Mouse (Mus musculus) heart, adult 9 months (tissue): Measurements from ENCODE around the gene Chd4.
A peak's percentile ranks its signal among the peaks of the same experiment; 100 is the strongest.
"Not testable (repeated sequence)": the region's sequence is repeated elsewhere in the genome, so short reads cannot be mapped to it uniquely, and the experiment has no call there.

Source experiments
- DNase-seq, 2 experiments: peaks; one replicate each; pipeline ENCODE4 v3.0.0; 2022; ENCODE audit warnings: low spot score in 2 of 2

The Chd4 gene

DNA sequence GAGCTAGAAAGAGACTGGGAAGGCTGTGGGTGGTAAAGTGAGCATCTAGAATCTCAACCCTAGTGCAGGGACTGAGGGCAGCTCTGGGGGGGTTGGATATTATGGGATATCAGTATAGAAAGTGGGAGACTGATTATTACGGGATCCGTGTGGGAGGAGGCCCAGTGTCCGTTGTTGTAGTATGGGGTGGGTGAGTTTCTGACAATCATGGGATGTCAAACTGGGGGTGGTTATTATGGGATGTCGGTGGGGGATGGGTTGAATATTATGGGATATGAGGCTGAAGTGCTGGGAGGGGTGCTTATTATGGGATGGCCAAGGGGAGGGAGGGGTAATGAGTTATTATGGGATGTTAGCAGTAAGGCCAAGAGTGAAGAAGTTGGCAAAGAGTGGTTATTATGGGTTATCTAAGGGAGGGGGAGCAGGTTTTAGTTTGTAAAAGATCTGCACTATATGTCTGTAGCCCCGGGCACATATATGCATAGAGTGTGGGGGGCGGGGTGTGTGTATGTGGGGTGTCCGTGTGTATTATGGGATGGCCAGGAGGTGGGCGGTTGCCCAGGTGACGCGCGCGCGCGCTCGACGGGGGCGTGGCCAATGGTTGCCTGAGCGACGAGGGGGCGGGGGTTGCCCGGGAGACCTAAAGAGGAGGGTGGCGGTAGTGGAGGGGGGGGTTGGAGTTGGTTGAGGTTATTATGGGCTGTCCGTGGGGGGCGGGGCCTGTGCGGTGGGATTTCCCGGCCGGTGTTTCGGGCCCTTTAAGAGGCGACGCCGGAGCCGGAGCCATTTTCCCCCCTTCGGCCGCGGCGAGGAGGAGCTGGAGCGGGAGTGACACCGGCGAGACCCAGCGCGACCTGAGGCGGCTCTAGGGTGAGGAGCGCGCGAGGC lies at the start of gene Chd4:
Gene Chd4, plus strand, starts transcription at position 591 of the 888 bp plus-strand sequence.
- DNase-seq, result peak; percentile 89 to 90

DNA sequence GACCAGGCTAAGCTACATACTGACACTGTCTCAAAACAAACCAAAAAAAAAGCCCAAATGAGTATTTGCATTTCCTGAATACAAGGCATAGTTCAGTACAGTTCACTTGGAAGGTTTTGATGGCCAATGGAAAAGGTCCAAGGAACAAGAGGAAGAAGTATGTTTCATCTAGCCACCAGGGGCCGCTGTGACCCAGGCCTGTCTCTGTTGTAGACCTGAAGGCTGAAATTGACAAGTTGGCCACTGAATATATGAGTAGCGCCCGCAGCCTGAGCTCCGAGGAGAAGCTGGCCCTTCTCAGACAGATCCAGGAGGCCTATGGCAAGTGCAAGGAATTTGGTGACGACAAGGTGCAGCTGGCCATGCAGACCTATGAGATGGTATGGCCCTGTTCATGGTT lies 49.1 kb upstream of the Chd4 start:
- peak; percentile 42 to 74 for DNase-seq

DNA sequence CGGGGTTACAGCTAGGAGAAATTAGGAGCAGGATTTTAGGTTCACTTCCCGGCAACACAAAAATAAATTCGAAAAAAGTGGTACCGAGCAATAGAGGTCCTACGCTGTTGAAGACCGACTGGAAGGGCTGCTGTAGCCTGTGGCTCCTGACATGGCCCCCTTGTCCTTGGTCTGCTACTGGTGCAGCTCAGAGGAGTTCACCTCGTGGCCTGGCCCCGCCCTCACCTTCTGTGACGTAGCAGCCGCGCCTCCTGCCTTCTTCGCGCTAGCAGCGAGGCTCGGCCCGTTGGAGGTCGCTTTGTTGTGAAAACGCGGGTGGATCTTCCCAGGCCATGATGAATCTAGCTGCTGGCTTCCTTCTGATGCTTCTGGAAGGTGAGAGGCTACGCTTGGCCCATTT lies 46.1 kb upstream of the Chd4 start, which contains the start of gene Acrbp:
Gene Acrbp, plus strand, starts transcription at position 12 of the 400 bp plus-strand sequence.
- no peak for DNase-seq

DNA sequence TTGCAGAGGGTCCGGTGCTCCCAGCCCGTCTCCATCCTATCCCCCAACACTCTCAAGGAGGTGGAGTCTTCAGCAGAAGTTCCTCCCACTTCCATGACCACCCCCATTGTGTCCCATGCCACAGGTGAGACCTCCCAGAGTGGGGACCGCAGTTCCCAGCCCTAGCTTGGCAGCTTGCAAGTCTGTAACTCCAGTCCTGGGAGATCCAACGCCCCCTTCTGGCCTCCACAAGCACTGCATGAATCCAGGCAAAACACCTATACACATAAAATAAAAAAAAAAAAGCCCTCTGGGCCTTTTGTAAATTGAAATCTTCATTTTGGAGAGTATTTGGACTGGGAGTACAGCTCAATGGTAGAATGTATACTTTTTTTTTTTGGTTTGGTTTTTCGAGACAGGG lies 44.5 kb upstream of the Chd4 start:
- DNase-seq, result no peak

DNA sequence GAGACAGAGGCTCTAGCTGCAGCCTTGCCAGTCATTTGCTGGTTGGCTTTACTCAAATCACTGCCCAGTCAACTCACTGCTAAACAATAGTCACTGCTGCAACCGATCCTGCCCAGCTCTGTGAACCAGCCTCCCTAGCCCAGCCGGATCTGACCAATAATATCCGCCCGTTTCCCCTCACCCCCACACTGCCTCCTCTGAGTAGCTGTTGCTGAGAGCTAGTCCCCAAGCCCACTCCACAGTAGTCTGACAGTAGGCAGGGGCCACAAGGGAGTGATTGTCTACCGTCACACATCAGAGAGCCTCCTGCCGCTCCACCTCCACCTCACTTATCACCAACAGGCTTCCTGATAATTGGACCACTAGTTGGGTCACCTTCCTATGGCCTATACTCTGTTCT lies 34.3 kb upstream of the Chd4 start:
- no peak for DNase-seq

DNA sequence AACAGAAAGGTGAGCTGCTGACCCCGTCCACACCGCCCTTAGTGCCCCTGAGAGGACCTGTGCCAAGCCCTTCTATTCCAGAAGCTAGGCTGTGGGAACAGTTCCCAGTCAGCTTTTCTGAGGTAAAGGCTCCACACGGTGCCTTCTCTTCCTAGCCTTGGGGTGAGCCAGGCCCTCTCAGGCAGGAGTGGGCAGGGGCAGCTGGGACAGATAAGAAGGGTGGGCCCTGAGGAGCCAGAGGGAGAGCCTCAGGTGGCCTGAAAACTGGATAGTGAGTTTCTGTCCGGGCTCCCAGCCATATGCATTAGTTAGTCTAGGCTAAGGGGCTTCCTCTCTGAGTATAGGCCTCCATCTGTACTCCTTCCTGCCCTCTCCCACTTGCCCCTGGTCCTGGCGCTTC lies 33.3 kb upstream of the Chd4 start:
- DNase-seq, result no peak

DNA sequence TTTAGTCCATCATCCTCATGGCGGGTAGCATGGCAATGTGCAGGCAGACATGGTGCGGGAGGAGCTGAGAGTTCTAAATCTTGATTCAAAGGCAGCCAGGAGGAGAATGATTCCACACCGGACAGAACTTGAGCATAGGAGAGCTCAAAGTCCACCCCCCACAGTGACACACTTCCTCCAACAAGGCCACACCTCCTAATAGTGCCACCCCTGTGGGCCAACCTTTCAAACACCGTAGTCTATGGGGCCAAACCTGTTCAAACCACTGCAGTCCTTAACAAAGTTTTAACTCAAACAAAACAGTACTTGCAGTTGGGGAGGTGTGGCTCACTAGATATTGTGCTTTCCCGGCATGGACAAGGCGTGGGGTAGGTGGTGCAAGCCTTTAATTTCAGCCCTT lies 31.9 kb upstream of the Chd4 start:
- no peak for DNase-seq

DNA sequence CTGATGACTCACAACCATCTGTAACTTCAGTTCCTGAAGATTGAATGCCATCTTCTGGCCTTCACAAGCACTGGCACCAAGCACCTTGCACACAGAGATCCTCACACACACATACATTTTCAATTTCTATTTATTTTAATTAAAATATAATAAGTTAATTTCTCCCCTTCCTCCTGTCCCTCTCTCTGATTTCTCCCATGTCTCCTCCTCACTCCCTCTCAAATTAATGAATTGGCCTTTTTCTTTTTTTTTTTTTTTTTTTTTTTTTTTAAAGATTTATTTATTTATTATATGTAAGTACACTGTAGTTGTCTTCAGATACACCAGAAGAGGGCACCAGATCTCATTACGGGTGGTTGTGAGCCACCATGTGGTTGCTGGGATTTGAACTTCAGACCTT lies 30.6 kb upstream of the Chd4 start:
- not testable (repeated sequence) for DNase-seq

DNA sequence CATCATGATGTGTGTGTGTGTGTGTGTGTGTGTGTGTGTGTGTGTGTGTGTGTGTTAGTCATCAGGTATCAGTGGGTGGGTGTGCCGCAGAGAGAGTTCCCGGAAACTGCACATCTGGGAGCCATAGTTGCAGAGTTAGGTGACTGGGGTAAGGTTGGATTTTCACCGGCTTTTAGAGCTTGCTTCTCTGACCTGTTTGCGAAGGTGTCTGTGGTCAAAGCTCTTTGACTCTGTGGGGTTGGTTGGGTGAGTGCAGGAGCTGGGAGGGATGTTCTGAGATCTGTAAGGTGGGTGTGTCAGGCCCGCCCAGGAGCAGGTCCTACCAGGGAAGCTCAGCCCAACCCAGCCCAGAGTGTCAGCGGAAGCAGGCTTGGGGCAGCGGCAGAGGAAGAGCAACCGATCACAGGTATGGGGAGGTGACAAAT lies 28.2 kb upstream of the Chd4 start, which contains the start of gene Lpar5:
Gene Lpar5, plus strand, starts transcription at position 350 of the 425 bp plus-strand sequence.
- no peak for DNase-seq

DNA sequence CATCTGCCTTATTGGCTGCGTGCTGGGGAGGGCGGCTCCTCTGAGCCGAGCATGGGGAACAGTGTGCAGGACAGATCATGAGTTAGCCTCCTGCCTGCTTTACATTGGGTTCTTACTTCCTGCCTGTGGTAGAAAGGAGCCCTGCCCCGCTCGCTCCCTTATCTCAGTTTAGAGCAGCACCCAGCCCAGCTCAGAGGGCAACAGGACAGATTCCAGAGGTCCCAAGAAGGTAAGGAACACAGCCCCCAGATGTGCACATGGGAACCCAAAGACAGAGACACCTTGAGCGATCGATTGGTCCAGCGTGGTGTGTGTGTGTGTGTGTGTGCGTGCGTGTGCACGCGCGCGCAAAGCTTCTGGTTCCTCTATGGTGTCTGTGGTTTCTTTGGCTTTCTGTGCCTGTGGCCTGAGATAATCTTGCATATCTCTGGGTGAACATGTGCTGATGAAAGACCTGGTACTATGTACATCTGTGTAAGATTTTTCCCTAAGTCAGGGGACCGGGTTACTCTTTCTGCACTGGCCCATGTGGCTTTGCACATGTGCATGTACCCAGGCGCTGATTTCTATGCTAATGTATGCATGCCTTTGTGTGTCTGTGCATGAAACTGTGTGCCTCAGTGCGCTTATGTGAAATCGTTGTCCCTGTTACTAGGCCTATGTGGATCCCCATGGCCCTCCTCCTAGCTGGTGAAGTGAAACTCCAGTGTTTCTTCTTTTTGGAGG lies 24.4 kb upstream of the Chd4 start:
- DNase-seq, result no peak

DNA sequence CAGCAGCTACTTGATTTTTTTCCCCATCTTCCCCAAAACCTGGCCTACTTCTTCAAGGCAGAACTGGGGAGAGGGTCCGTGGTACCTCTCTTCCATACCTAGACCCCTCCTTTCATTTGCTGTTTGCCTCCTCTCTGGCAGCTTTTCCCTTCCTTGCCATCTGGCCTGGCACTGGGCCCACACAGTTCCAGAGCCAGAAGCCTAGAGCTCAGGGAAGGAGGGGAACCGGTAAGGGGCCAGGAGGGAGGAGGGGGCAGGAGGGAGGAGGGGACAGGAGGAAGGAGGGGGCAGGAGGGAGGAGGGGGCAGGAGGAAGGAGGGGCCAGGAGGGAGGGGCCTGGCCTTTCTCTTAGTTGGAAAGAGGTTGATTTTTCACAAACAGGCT lies 23.9 kb upstream of the Chd4 start:
- no peak for DNase-seq

DNA sequence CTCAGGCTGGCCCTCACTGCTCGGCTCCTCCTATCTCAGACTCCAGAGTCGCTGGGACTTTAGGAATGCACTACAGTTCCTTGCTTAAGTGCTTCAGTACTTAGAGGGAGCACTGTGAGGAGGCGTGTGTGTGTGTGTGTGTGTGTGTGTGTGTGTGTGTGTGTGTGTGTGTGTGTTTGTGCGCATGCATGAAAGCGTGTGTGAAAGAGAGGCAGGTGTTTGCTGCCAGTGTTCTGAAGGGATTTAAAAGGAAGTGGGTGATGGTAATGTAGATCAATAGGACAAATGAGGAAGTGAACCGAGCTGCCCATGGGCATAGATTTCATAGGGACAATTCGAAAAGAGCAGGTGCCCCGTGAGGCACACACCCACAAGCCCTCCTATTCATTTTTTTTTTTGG lies 22.0 kb upstream of the Chd4 start:
- DNase-seq, result no peak

DNA sequence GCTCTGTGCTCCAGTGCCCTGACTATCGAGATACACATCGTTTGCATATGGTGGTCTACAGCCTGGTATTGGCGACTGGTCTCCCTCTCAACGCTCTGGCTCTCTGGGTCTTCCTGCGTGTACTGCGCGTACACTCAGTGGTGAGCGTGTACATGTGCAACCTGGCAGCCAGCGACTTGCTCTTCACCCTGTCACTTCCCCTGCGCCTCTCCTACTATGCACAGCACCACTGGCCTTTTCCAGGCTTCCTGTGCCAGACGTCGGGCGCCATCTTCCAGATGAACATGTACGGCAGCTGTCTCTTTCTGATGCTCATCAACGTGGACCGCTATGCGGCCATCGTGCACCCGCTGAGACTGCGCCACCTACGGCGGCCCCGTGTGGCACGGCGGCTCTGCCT lies 14.4 kb upstream of the Chd4 start:
- DNase-seq, result no peak

DNA sequence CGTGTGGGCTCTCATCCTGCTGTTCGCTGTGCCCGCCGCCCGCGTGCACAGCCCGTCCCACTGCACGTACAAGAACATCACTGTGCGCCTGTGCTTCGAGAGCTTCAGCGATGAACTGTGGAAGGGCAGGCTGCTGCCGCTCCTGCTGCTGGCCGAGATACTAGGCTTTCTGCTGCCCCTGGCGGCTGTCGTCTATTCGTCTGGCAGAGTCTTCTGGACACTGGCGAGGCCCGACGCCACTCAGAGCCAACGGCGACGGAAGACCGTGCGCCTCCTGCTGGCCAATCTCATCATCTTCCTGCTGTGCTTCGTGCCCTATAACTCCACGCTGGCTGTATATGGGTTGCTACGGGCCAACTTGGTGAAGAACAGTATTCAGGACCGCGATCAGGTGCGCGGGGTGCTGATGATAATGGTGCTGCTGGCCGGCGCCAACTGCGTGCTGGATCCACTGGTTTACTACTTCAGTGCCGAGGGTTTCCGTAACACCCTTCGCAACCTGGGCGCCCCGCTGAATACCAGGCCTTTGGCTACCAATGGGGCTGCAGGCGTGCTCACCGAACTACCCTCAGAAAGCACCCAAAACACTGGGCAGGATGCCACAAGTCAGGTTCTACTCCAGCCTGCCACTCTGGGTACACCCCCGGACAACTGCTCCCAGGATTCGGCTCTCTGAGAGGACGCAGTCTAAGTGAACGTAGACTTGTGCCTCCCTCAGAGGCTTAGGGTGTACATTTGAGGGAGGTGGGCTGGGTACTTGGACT lies 13.8 kb upstream of the Chd4 start:
- DNase-seq, result peak; percentile 86 to 91

DNA sequence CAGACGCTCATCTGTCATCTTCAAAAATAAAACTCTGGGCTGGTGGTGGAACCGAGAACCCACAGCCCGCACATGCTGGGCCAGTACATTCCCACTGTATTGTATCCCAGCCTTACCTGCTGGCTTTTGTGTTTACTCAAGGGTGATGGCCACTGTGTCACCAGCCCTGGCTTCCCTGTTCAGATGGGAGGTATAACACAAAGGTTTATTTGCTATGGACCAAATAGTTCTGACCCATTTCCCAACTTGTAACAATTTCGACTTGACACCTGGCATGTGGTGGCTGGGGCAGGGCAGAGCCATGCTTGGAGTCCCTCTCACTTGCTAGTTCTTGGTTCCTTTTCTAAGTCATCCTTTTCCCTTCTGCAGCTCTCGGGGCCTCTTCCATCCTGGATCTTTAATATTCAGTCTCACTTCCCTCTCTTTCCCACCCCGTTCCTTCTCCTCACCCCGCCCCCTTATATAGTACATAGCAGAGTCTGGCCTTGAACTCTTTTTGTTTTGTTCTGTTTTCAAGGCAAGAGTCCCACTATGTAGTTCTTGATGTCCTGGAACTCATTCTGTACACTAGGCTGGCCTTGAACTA lies 12.9 kb upstream of the Chd4 start:
- DNase-seq, result no peak

DNA sequence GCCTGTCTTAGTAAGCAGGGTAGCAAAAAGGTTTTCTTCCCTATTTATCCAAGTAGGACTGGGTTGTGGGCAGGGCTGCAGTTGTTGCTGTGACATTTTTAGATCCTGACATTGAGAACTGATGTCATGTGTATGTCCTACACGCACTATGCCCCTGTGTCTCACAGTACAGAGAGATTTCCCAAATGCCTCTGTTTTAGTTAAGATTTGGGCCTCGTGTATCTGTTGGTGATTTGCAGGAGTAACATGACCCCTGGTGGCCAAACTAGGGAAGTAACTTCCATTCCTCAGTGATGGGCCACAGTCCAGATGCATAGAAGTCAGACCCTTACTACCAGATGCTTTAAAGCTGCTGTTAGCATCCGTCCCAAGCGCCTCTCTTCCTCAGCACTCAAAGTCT lies 11.4 kb upstream of the Chd4 start:
- DNase-seq, result peak; percentile 54 to 69

DNA sequence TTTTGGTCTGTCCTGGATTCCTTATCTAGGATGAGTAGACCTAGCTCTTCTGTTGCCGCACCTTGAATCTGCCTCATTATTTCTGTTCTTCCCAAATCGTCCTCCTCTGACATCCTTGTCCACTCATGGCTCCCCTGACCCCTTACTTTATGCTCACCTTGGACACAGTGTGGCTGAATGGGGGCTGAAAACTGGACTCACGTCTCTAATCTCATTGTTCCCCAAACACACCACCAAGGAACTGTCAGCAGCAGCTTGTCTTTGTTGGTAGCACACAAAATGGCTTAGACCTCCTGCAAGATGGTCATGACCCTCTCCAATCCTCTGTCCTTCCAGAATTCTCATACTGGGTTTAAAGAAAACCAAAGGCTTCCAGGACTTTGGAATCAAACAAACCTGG lies 7.8 kb upstream of the Chd4 start:
- no peak for DNase-seq

DNA sequence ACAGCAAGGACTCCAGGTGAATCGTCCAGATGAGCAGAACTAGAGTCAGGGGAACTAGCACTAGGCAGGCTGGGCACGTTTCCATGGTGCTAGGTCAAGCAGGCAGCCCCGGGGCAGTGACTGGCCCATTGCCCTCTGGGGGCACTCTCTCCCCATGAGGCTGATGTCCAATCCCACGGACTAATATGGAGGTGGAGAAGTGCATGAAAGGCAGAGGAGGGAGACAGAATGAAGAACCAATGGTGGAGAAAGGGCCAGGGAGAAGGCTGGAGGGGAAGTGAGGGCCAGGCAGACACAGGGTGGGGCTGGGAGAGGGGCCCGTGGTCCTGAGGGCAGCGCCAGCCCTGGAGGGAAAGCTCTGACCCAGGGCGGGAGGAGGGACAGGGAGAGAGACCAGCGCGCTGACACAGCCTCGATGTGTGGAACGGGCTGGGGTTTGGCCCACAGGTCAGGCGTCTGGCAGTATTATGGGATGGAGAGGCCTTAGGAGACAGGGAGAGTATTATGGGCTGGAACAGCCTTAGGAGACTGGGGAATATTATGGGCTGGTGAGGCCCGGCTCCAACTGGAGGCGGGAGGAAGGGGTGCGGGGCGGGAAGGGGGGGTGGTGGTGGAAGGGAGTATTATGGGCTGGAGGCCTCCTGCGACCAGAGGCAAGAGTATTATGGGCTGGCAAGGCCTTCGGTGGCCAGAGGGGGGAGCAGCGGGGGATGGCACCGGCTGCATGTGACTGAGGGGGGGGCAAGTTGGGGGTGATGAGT lies 7.0 kb upstream of the Chd4 start:
- peak; percentile 87 to 88 for DNase-seq

DNA sequence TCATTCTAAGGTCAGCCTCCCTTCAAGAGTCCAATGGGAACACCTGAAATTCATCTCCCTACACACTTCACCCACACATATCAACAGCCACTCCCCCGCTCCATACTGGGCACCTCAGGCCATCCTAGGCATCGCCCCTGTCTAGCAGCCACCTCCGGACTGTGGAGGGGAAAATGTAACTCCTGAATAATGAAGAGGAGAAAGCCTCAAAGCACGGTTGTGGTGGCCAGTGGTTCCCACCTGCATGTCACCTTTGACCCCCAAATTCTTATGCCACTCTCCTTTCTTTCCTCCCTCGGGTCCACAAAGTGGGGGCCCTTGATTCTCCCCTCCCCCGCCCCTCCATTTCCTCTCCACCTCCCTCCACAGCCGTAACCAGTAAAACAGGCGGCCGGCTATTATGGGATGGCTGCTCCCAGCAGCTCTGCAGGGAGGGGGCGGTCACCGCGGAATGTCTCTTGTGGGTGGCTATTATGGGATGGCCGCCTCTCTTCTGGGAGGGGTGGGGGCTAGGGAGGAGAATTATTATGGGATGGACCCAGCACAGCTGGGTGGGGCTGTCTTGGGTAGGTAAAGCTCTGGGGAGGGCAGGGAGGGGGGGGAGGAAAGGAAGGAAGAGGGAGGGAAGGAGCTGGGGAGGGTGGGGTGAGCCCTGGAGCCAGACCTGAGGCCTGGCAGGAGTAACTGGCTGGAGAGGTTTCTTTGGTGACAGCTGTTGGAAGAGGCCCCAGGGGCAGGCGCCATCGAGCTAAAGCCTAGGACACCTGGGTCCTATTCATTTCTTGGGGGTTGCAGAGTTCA lies 6.1 kb upstream of the Chd4 start:
- peak; percentile 83 to 87 for DNase-seq
